Mouse (Mus musculus): ENCODE data around the gene Gm1123. TPM values are rescaled to one million over a fixed set of nuclear protein-coding genes. Genes with fewer than 3 reads are reported as not detected.

Gene Gm1123
- polyA plus RNA-seq, 1 experiment from 2014 or later: not detected

- Histone ChIP-seq H3K27ac (ENCODE audit: low read depth, low read length) (no peak overlapping the region), H3K36me3 (ENCODE audit: control insufficient read depth, insufficient read depth, low read length) (no peaks in the 10 kb centered on the region), H3K4me1 (replicated peaks; ENCODE audit: control insufficient read depth, insufficient read depth, low read length) (no peaks in the 10 kb centered on the region), H3K9ac (ENCODE audit: low read depth, low read length) (no peak overlapping the region), H3K4me3 (ENCODE audit: low read depth, low read length) (no peak overlapping the region), H3K4me2 (replicated peaks; ENCODE audit: low read depth, low read length) (no peak overlapping the region), H3K27me3 (ENCODE audit: control insufficient read depth, insufficient read depth, low read length) (no peaks in the 10 kb centered on the region), H3K9me3 (ENCODE audit: control insufficient read depth, low read length) (no peaks in the 10 kb centered on the region)
- ATAC-seq (ENCODE audit: low FRiP score): no peak
- WGBS: 28% methylated on average over 5 of the region's 5 CpGs
- no peak for DNase-seq (ENCODE audit: low spot score)
Measured at GRCm38 (mm10) chr9:99021166-99021565, 14.3 kb downstream of the Gm1123 start.

DNA sequence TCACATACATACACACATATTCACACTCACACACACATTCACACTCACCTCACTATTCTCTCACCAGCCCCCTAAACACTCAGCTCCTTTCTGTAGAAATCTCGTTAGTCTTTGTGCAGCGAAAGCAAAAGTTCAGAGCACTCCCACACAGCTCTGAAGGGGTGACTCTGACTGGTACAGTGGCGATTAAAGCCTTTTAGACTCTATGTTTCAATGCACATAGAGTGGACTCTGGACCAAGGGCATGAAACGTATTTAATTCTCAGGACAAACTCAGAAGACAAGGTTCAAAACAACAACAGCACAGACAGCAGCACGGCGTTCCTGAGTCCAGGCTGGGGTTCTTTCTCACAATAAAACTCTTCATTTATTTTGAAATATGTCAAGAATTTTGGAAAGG is 17.8 kb downstream of the Gm1123 start:
- Histone ChIP-seq H3K4me3 (ENCODE audit: low read depth, low read length) (no peak overlapping the region), H3K36me3 (ENCODE audit: control insufficient read depth, insufficient read depth, low read length) (no peaks in the 10 kb centered on the region), H3K9me3 (ENCODE audit: control insufficient read depth, low read length) (no peaks in the 10 kb centered on the region), H3K4me2 (replicated peaks; ENCODE audit: low read depth, low read length) (no peak overlapping the region), H3K27ac (ENCODE audit: low read depth, low read length) (no peak overlapping the region), H3K4me1 (replicated peaks; ENCODE audit: control insufficient read depth, insufficient read depth, low read length) (no peaks in the 10 kb centered on the region), H3K9ac (ENCODE audit: low read depth, low read length) (no peak overlapping the region), H3K27me3 (ENCODE audit: control insufficient read depth, insufficient read depth, low read length) (no peaks in the 10 kb centered on the region)
- WGBS: 87% methylated on average over 6 of the region's 6 CpGs
- no peak for DNase-seq (ENCODE audit: low spot score)
- ATAC-seq (ENCODE audit: low FRiP score): no peak

DNA sequence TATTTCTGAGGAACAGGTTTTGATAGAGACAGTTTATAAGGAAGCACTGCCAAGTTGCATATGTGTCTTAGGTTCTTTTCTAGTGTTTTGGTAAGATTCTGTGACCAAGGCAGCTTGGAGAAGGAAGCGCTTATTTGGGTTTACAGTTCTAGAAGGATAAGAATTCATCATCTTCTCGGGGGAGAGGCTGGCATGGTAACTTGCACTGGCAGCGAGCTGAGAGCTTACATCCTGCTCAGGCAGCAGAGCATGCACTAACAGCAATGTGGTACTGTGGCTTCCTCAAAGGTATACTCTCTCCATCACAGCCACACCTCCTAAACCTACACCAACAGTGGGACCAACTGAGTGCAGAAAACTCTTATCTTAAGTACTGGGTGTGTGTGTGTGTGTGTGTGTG is 18.8 kb downstream of the Gm1123 start:
- Histone ChIP-seq H3K9ac (ENCODE audit: low read depth, low read length) (no peak overlapping the region), H3K36me3 (ENCODE audit: control insufficient read depth, insufficient read depth, low read length) (no peaks in the 10 kb centered on the region), H3K4me3 (ENCODE audit: low read depth, low read length) (no peak overlapping the region), H3K27ac (ENCODE audit: low read depth, low read length) (no peak overlapping the region), H3K27me3 (ENCODE audit: control insufficient read depth, insufficient read depth, low read length) (no peaks in the 10 kb centered on the region), H3K4me2 (replicated peaks; ENCODE audit: low read depth, low read length) (no peak overlapping the region), H3K4me1 (replicated peaks; ENCODE audit: control insufficient read depth, insufficient read depth, low read length) (no peaks in the 10 kb centered on the region), H3K9me3 (ENCODE audit: control insufficient read depth, low read length) (no peaks in the 10 kb centered on the region)
- no peak for DNase-seq (ENCODE audit: low spot score)
- 84% methylated on average over 3 of the region's 3 CpGs for WGBS
- no peak for ATAC-seq (ENCODE audit: low FRiP score)

- H3K4me1 ChIP-seq (replicated peaks; ENCODE audit: control insufficient read depth, insufficient read depth, low read length): no peaks in the 10 kb centered on the region
- H3K9me3 ChIP-seq (ENCODE audit: control insufficient read depth, low read length): no peaks in the 10 kb centered on the region
- H3K36me3 ChIP-seq (ENCODE audit: control insufficient read depth, insufficient read depth, low read length): no peaks in the 10 kb centered on the region
- no peak overlapping the region for H3K27ac ChIP-seq (ENCODE audit: low read depth, low read length)
- H3K27me3 ChIP-seq (ENCODE audit: control insufficient read depth, insufficient read depth, low read length): no peaks in the 10 kb centered on the region
- H3K4me3 ChIP-seq (ENCODE audit: low read depth, low read length): no peak overlapping the region
- no peak for DNase-seq (ENCODE audit: low spot score)
- no peak for ATAC-seq (ENCODE audit: low FRiP score)
- WGBS: 70% methylated on average over 3 of the region's 3 CpGs
- H3K4me2 ChIP-seq (replicated peaks; ENCODE audit: low read depth, low read length): no peak overlapping the region
- H3K9ac ChIP-seq (ENCODE audit: low read depth, low read length): no peak overlapping the region
Measured at GRCm38 (mm10) chr9:99016301-99016700, 19.2 kb downstream of the Gm1123 start.

GRCm38 (mm10) chr9:99009898-99010199 is 25.7 kb downstream of the Gm1123 start:
- Histone ChIP-seq H3K4me3 (ENCODE audit: low read depth, low read length) (no peak overlapping the region), H3K4me1 (replicated peaks; ENCODE audit: control insufficient read depth, insufficient read depth, low read length) (no peaks in the 10 kb centered on the region), H3K36me3 (ENCODE audit: control insufficient read depth, insufficient read depth, low read length) (no peaks in the 10 kb centered on the region), H3K9me3 (ENCODE audit: control insufficient read depth, low read length) (no peaks in the 10 kb centered on the region), H3K4me2 (replicated peaks; ENCODE audit: low read depth, low read length) (no peak overlapping the region), H3K9ac (ENCODE audit: low read depth, low read length) (no peak overlapping the region), H3K27me3 (ENCODE audit: control insufficient read depth, insufficient read depth, low read length) (no peaks in the 10 kb centered on the region), H3K27ac (ENCODE audit: low read depth, low read length) (no peak overlapping the region)
- no peak for DNase-seq (ENCODE audit: low spot score)
- 93% methylated on average over 3 of the region's 3 CpGs for WGBS
- no peak; the same call in 1 of the 2 replicates for ATAC-seq (ENCODE audit: low FRiP score)

GRCm38 (mm10) chr9:99009069-99009897 is 26.2 kb downstream of the Gm1123 start:
- no peak overlapping the region for H3K27ac ChIP-seq (ENCODE audit: low read depth, low read length)
- no peaks in the 10 kb centered on the region for H3K27me3 ChIP-seq (ENCODE audit: control insufficient read depth, insufficient read depth, low read length)
- ATAC-seq (ENCODE audit: low FRiP score): no peak
- no peak overlapping the region for H3K4me2 ChIP-seq (replicated peaks; ENCODE audit: low read depth, low read length)
- no peaks in the 10 kb centered on the region for H3K9me3 ChIP-seq (ENCODE audit: control insufficient read depth, low read length)
- no peak for DNase-seq (ENCODE audit: low spot score)
- H3K36me3 ChIP-seq (ENCODE audit: control insufficient read depth, insufficient read depth, low read length): no peaks in the 10 kb centered on the region
- no peak overlapping the region for H3K9ac ChIP-seq (ENCODE audit: low read depth, low read length)
- H3K4me1 ChIP-seq (replicated peaks; ENCODE audit: control insufficient read depth, insufficient read depth, low read length): no peaks in the 10 kb centered on the region
- WGBS: 83% methylated on average over 12 of the region's 12 CpGs
- H3K4me3 ChIP-seq (ENCODE audit: low read depth, low read length): no peak overlapping the region

DNA sequence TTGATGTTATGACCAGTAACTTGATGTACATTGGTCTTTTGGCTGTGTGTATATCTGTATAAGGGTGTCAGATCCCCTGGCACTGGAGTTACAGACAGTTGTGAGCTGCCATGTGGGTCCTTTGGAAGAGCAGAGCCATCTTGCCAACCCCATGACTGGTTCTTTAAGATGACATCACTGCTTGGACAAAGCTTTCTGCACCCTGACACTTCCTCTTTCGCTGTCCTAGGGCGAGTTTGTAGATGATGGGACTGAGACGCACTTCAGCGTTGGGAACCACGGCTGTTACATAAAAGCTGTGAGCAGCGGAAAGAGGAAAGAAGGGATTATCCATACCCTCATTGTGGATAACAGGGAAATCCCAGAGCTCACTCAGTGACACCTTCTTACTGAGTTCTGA is 34.2 kb downstream of the Gm1123 start:
- Histone ChIP-seq H3K4me3 (ENCODE audit: low read depth, low read length) (no peak overlapping the region), H3K4me1 (replicated peaks; ENCODE audit: control insufficient read depth, insufficient read depth, low read length) (no peaks in the 10 kb centered on the region), H3K9ac (ENCODE audit: low read depth, low read length) (no peak overlapping the region), H3K27me3 (ENCODE audit: control insufficient read depth, insufficient read depth, low read length) (no peaks in the 10 kb centered on the region), H3K4me2 (replicated peaks; ENCODE audit: low read depth, low read length) (no peak overlapping the region), H3K36me3 (ENCODE audit: control insufficient read depth, insufficient read depth, low read length) (no peaks in the 10 kb centered on the region), H3K27ac (ENCODE audit: low read depth, low read length) (no peak overlapping the region), H3K9me3 (ENCODE audit: control insufficient read depth, low read length) (no peaks in the 10 kb centered on the region)
- WGBS: 96% methylated on average over 6 of the region's 6 CpGs
- no peak for ATAC-seq (ENCODE audit: low FRiP score)
- no peak for DNase-seq (ENCODE audit: low spot score)

GRCm38 (mm10) chr9:98999881-99000339 is 35.6 kb downstream of the Gm1123 start:
- Histone ChIP-seq H3K36me3 (ENCODE audit: control insufficient read depth, insufficient read depth, low read length) (no peaks in the 10 kb centered on the region), H3K4me3 (ENCODE audit: low read depth, low read length) (no peak overlapping the region), H3K9ac (ENCODE audit: low read depth, low read length) (no peak overlapping the region), H3K4me1 (replicated peaks; ENCODE audit: control insufficient read depth, insufficient read depth, low read length) (no peaks in the 10 kb centered on the region), H3K27me3 (ENCODE audit: control insufficient read depth, insufficient read depth, low read length) (no peaks in the 10 kb centered on the region), H3K4me2 (replicated peaks; ENCODE audit: low read depth, low read length) (no peak overlapping the region), H3K9me3 (ENCODE audit: control insufficient read depth, low read length) (no peaks in the 10 kb centered on the region), H3K27ac (ENCODE audit: low read depth, low read length) (no peak overlapping the region)
- 86% methylated on average over 9 of the region's 9 CpGs for WGBS
- ATAC-seq (ENCODE audit: low FRiP score): no peak
- no peak for DNase-seq (ENCODE audit: low spot score)

DNA sequence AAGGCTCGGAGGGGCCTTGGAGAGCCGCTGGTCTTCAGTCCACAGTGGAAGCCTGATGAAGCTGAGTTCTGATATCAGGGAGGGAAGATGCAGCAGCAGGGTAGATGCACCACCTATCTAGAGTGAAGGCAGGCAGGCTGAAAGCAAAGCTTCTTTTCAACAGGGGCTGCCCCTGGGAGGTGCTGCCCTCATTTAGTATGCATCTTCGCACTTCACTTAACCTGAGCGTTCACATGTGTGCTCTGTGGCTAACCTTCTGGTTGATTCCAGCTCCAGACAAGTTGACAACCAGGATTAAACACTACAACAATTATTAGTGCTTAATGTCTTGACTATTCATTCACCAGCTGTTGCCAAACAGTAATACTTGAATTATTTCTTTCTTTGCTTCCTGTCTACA is 41.4 kb downstream of the Gm1123 start:
- H3K27ac ChIP-seq (ENCODE audit: low read depth, low read length): no peak overlapping the region

More for the DNA sequence above, 41.4 kb downstream of the Gm1123 start:
- Histone ChIP-seq H3K36me3 (ENCODE audit: control insufficient read depth, insufficient read depth, low read length) (no peaks in the 10 kb centered on the region), H3K4me3 (ENCODE audit: low read depth, low read length) (no peak overlapping the region), H3K27me3 (ENCODE audit: control insufficient read depth, insufficient read depth, low read length) (no peaks in the 10 kb centered on the region), H3K9ac (ENCODE audit: low read depth, low read length) (no peak overlapping the region), H3K4me2 (replicated peaks; ENCODE audit: low read depth, low read length) (no peak overlapping the region), H3K4me1 (replicated peaks; ENCODE audit: control insufficient read depth, insufficient read depth, low read length) (no peaks in the 10 kb centered on the region), H3K9me3 (ENCODE audit: control insufficient read depth, low read length) (no peaks in the 10 kb centered on the region)
- DNase-seq (ENCODE audit: low spot score) (no peak), ATAC-seq (ENCODE audit: low FRiP score) (no peak)
- WGBS: 87% methylated on average over 4 of the region's 4 CpGs
